ENCODE assay signal across 7 mouse cellular contexts in genomic region chr17:45557246-45557824, GRCm38 (mm10). TPM values are rescaled to one million over a fixed set of nuclear protein-coding genes. Genes with fewer than 3 reads are reported as not detected.
A peak's percentile ranks its signal among the peaks of the same experiment; 100 is the strongest.
DNase-seq lines count a peak whose midpoint lies in the region; ATAC-seq and TF ChIP-seq lines count a peak whose summit lies in the region.

No protein-coding gene starts in this region.

- H3K4me3 ChIP-seq in intestine, embryonic 14.5 days (ENCODE audit: low read depth, low read length) = no peak overlapping the region
- H3K4me3 ChIP-seq in intestine, postnatal 0 days (ENCODE audit: low read depth, low read length) = no peak overlapping the region
- peak overlapping the region; percentile 35 to 43; a peak in 3 of 4 replicates for H3K4me3 ChIP-seq in MEL (ENCODE audit: control insufficient read depth in 1 of 2, insufficient read depth in 1 of 2, low read depth in 2 of 2, low read length in 2 of 2)
- H3K4me3 ChIP-seq in embryonic fibroblast, embryonic 13.5 days (ENCODE audit: insufficient read depth, low read length) = peak overlapping the region; percentile 87; the same call in 1 of the 2 replicates

- no peak for TF ChIP-seq CTCF in intestine, postnatal 0 days (IDR thresholded peaks at IDR 0.05; ENCODE audit: low read depth)
- no peak for TF ChIP-seq CTCF in MEL (IDR thresholded peaks at IDR 0.05 in 2 of 3, conservative IDR thresholded peaks at IDR 0.05 in 1 of 3; ENCODE audit: control insufficient read depth in 1 of 3, insufficient read depth in 1 of 3, low read depth in 2 of 3, low read length in 3 of 3, poor library complexity in 1 of 3, severe bottlenecking in 1 of 3)
- TF ChIP-seq CTCF in embryonic fibroblast, embryonic 13.5 days (IDR thresholded peaks at IDR 0.05; ENCODE audit: borderline replicate concordance, insufficient read depth, low read length) = no peak

- no peaks in the 10 kb centered on the region; the same call in 1 of the 2 replicates for H3K79me2 ChIP-seq in MEL (ENCODE audit: control insufficient read depth, insufficient read depth, low read length, poor library complexity)

- no peak for ATAC-seq in intestine, embryonic 14.5 days (replicated peaks; ENCODE audit: low FRiP score, low TSS enrichment, low read depth)
- ATAC-seq in intestine, postnatal 0 days = no peak

- WGBS in intestine, embryonic 14.5 days = 58% methylated on average over 7 of the region's 7 CpGs
- 64% methylated on average over 7 of the region's 7 CpGs for WGBS in intestine, postnatal 0 days

- TF ChIP-seq EP300 in MEL (IDR thresholded peaks at IDR 0.05; ENCODE audit: low read depth in 1 of 2, low read length in 2 of 2) = no peak

- 0 out of 2 replicates have a peak, but pooled peaks cover 8% of the 10 kb centered on the region for H3K27me3 ChIP-seq in intestine, embryonic 14.5 days (replicated peaks; ENCODE audit: control insufficient read depth, insufficient read depth, low read length)
- H3K27me3 ChIP-seq in intestine, postnatal 0 days (replicated peaks; ENCODE audit: control insufficient read depth, insufficient read depth, low read length) = 0 out of 2 replicates have a peak, but pooled peaks cover 6% of the 10 kb centered on the region
- H3K27me3 ChIP-seq in MEL (ENCODE audit: control insufficient read depth in 1 of 2, insufficient read depth in 2 of 2, low read length in 2 of 2) = no peaks in the 10 kb centered on the region

- H3K4me1 ChIP-seq in intestine, embryonic 14.5 days (replicated peaks; ENCODE audit: control insufficient read depth, insufficient read depth, low read length) = peaks cover 8% of the 10 kb centered on the region; the same call in 1 of the 2 replicates
- H3K4me1 ChIP-seq in intestine, postnatal 0 days (replicated peaks; ENCODE audit: control insufficient read depth, insufficient read depth, low read length) = peaks cover 3% of the 10 kb centered on the region; the same call in 1 of the 2 replicates
- H3K4me1 ChIP-seq in MEL (ENCODE audit: control insufficient read depth in 1 of 2, insufficient read depth in 2 of 2, low read length in 2 of 2) = peaks cover 0 to 25% of the 10 kb centered on the region in 2 experiments; a peak in 3 of 4 replicates
- no peaks in the 10 kb centered on the region; the same call in 1 of the 2 replicates for H3K4me1 ChIP-seq in embryonic fibroblast, embryonic 13.5 days (ENCODE audit: control insufficient read depth, insufficient read depth, low read length)

- no peak for DNase-seq in intestine, embryonic 14.5 days (ENCODE audit: low spot score)
- no peak for DNase-seq in MEL (ENCODE audit: low read depth, low spot score)
- DNase-seq in naive thymus-derived CD4-positive, alpha-beta T cell, adult 2 months (ENCODE audit: low read depth) = peak; percentile 53
- no peak for DNase-seq in ovary, postnatal 14 days (ENCODE audit: low spot score)
- no peak for DNase-seq in right cerebral cortex, postnatal 36 days (ENCODE audit: low spot score in 2 of 2)

- no peak overlapping the region for H3K27ac ChIP-seq in intestine, embryonic 14.5 days (ENCODE audit: low read depth)
- H3K27ac ChIP-seq in intestine, postnatal 0 days (ENCODE audit: low read depth, low read length) = no peak overlapping the region
- H3K27ac ChIP-seq in MEL (ENCODE audit: control insufficient read depth, low read depth, low read length) = peak overlapping the region; percentile 33; the same call in 1 of the 2 replicates
- no peak overlapping the region for H3K27ac ChIP-seq in embryonic fibroblast, embryonic 13.5 days (ENCODE audit: insufficient read depth, low read length)

- peak overlapping the region; percentile 20; the same call in 1 of the 2 replicates for H3K4me2 ChIP-seq in intestine, embryonic 14.5 days (ENCODE audit: low read length)
- no peak overlapping the region; the same call in 1 of the 2 replicates for H3K4me2 ChIP-seq in intestine, postnatal 0 days (replicated peaks; ENCODE audit: low read depth)

- no peaks in the 10 kb centered on the region for H3K9me3 ChIP-seq in intestine, embryonic 14.5 days (ENCODE audit: control insufficient read depth, low read length)
- H3K9me3 ChIP-seq in intestine, postnatal 0 days (ENCODE audit: control insufficient read depth) = no peaks in the 10 kb centered on the region
- no peaks in the 10 kb centered on the region for H3K9me3 ChIP-seq in MEL (replicated peaks; ENCODE audit: insufficient read depth, low read length)

- no peak for TF ChIP-seq POLR2A in MEL (IDR thresholded peaks at IDR 0.05; ENCODE audit: control insufficient read depth in 1 of 2, insufficient read depth in 1 of 2, low read depth in 1 of 2, low read length in 2 of 2, poor library complexity in 1 of 2)
- TF ChIP-seq POLR2A in embryonic fibroblast, embryonic 13.5 days (IDR thresholded peaks at IDR 0.05; ENCODE audit: low read depth, low read length) = no peak

- no peak for TF ChIP-seq RAD21 in MEL (IDR thresholded peaks at IDR 0.05; ENCODE audit: low read depth, low read length)

- H3K9ac ChIP-seq in intestine, embryonic 14.5 days (ENCODE audit: low read length) = no peak overlapping the region
- no peak overlapping the region for H3K9ac ChIP-seq in intestine, postnatal 0 days (ENCODE audit: low read depth, low read length)
- H3K9ac ChIP-seq in MEL (ENCODE audit: control insufficient read depth, low read depth, low read length, poor library complexity, severe bottlenecking) = peak overlapping the region; percentile 45

- H3K36me3 ChIP-seq in intestine, embryonic 14.5 days (ENCODE audit: control insufficient read depth, insufficient read depth, low read length) = no peaks in the 10 kb centered on the region
- peaks cover 9% of the 10 kb centered on the region; the same call in 1 of the 2 replicates for H3K36me3 ChIP-seq in intestine, postnatal 0 days (ENCODE audit: control insufficient read depth, insufficient read depth)
- H3K36me3 ChIP-seq in MEL (ENCODE audit: control insufficient read depth in 1 of 2, insufficient read depth in 2 of 2, low read length in 2 of 2) = peaks cover 0 to 11% of the 10 kb centered on the region in 2 experiments; a peak in 2 of 4 replicates

TF ChIP-seq in MEL, 35 proteins besides CTCF, POLR2A, EP300 and RAD21 (continues in another document):
- TF ChIP-seq KAT2A (conservative IDR thresholded peaks at IDR 0.05; ENCODE audit: low read depth, low read length) (no peak), BHLHE40 (IDR thresholded peaks at IDR 0.05; ENCODE audit: borderline replicate concordance, low read depth, low read length) (no peak), ZKSCAN1 (IDR thresholded peaks at IDR 0.05; ENCODE audit: low read depth, low read length) (no peak), GABPA (IDR thresholded peaks at IDR 0.05; ENCODE audit: low read depth, low read length) (no peak), ETS1 (IDR thresholded peaks at IDR 0.05; ENCODE audit: low read depth, low read length) (no peak), MAFK (IDR thresholded peaks at IDR 0.05; ENCODE audit: borderline replicate concordance, low read depth, low read length) (no peak), TCF12 (IDR thresholded peaks at IDR 0.05; ENCODE audit: low read depth, low read length) (no peak), JUND (IDR thresholded peaks at IDR 0.05; ENCODE audit: low read depth, low read length) (no peak), POLR2AphosphoS2 (IDR thresholded peaks at IDR 0.05; ENCODE audit: low read length) (no peak), SIN3A (IDR thresholded peaks at IDR 0.05; ENCODE audit: low read length) (no peak)

RNA-seq across cellular contexts. Expression of gene Nfkbie, which starts 1.8 kb away (rescaled TPM):
- polyA plus RNA-seq in intestine, embryonic 14.5 days (2014; fragmentation: Nextera tagmentation; extraction: Ambion mirVana) = 3.7 and 4.0 TPM in 2 replicates
- polyA plus RNA-seq in intestine, postnatal 0 days (2015; fragmentation: Nextera tagmentation; extraction: Ambion mirVana) = 3.8 and 4.0 TPM in 2 replicates
- 2.7 and 3.3 TPM in 2 replicates for total RNA-seq in MEL (2012; rRNA removed)
- polyA plus RNA-seq in MEL (2012; ENCODE audit: insufficient read depth in 1 of 2, insufficient read length in 2 of 2, low read depth in 1 of 2, low replicate concordance in 2 of 2, missing spikeins in 1 of 2) = 1 to 10 TPM in 1 of 2 experiments, not detected in 1; 5.7 TPM
- polyA plus RNA-seq in embryonic fibroblast, embryonic 13.5 days (2011; ENCODE audit: insufficient read length, low read depth, missing spikeins) = 4.3 and 6.2 TPM in 2 replicates

RNA-seq across cellular contexts. Expression of gene Slc35b2, which starts 6.3 kb away (rescaled TPM):
- 136 and 146 TPM in 2 replicates for polyA plus RNA-seq in intestine, embryonic 14.5 days (2014; fragmentation: Nextera tagmentation; extraction: Ambion mirVana)
- 77.7 and 79.5 TPM in 2 replicates for polyA plus RNA-seq in intestine, postnatal 0 days (2015; fragmentation: Nextera tagmentation; extraction: Ambion mirVana)
- 65.8 and 81.7 TPM in 2 replicates for total RNA-seq in MEL (2012; rRNA removed)
- 100 to 1,000 TPM in 1 of 2 experiments, not detected in 1; 111 TPM for polyA plus RNA-seq in MEL (2012; ENCODE audit: insufficient read depth in 1 of 2, insufficient read length in 2 of 2, low read depth in 1 of 2, low replicate concordance in 2 of 2, missing spikeins in 1 of 2)
- 61.1 and 65.3 TPM in 2 replicates for polyA plus RNA-seq in embryonic fibroblast, embryonic 13.5 days (2011; ENCODE audit: insufficient read length, low read depth, missing spikeins)

RNA-seq across cellular contexts. Expression of gene Tmem151b, which starts 7.9 kb away (rescaled TPM):
- 2.1 and 2.3 TPM in 2 replicates for polyA plus RNA-seq in intestine, embryonic 14.5 days (2014; fragmentation: Nextera tagmentation; extraction: Ambion mirVana)
- 0.68 TPM in 2 replicates for polyA plus RNA-seq in intestine, postnatal 0 days (2015; fragmentation: Nextera tagmentation; extraction: Ambion mirVana)
- 0.15 and 0.33 TPM in 2 replicates for total RNA-seq in MEL (2012; rRNA removed)
- 1 to 10 TPM in 1 of 2 experiments, not detected in 1; 1.1 TPM for polyA plus RNA-seq in MEL (2012; ENCODE audit: insufficient read depth in 1 of 2, insufficient read length in 2 of 2, low read depth in 1 of 2, low replicate concordance in 2 of 2, missing spikeins in 1 of 2)
- 0.47 and 0.81 TPM in 2 replicates for polyA plus RNA-seq in embryonic fibroblast, embryonic 13.5 days (2011; ENCODE audit: insufficient read length, low read depth, missing spikeins)

RNA-seq across cellular contexts. Expression of gene Hsp90ab1, which starts 15.7 kb away (rescaled TPM):
- polyA plus RNA-seq in intestine, embryonic 14.5 days (2014; fragmentation: Nextera tagmentation; extraction: Ambion mirVana) = 1,628 and 1,680 TPM in 2 replicates
- 483 and 505 TPM in 2 replicates for polyA plus RNA-seq in intestine, postnatal 0 days (2015; fragmentation: Nextera tagmentation; extraction: Ambion mirVana)
- total RNA-seq in MEL (2012; rRNA removed) = 1,032 and 1,220 TPM in 2 replicates
- polyA plus RNA-seq in MEL (2012; ENCODE audit: insufficient read depth in 1 of 2, insufficient read length in 2 of 2, low read depth in 1 of 2, low replicate concordance in 2 of 2, missing spikeins in 1 of 2) = over 10,000 TPM in 1 of 2 experiments, 1,000 to 10,000 TPM in 1; 4,130 to 27,726 TPM
- polyA plus RNA-seq in embryonic fibroblast, embryonic 13.5 days (2011; ENCODE audit: insufficient read length, low read depth, missing spikeins) = 1,481 and 1,562 TPM in 2 replicates

RNA-seq across cellular contexts. Expression of gene Tcte1, which starts 34.1 kb away (rescaled TPM):
- 0.60 and 0.70 TPM in 2 replicates for polyA plus RNA-seq in intestine, embryonic 14.5 days (2014; fragmentation: Nextera tagmentation; extraction: Ambion mirVana)
- polyA plus RNA-seq in intestine, postnatal 0 days (2015; fragmentation: Nextera tagmentation; extraction: Ambion mirVana) = not detected in 2 replicates
- total RNA-seq in MEL (2012; rRNA removed) = not detected in 2 replicates
- polyA plus RNA-seq in MEL (2012; ENCODE audit: insufficient read depth in 1 of 2, insufficient read length in 2 of 2, low read depth in 1 of 2, low replicate concordance in 2 of 2, missing spikeins in 1 of 2) = not detected
- not detected in 2 replicates for polyA plus RNA-seq in embryonic fibroblast, embryonic 13.5 days (2011; ENCODE audit: insufficient read length, low read depth, missing spikeins)

Comparison
In these comparisons a context has a peak if more than half of its experiments do, and no peak if none do; other contexts are left out.
1. H3K4me3 ChIP-seq: peak in MEL (2 of 2) and embryonic fibroblast, embryonic 13.5 days (single experiment); none in intestine, embryonic 14.5 days (single experiment) and intestine, postnatal 0 days (single experiment).